Mouse (Mus musculus): ENCODE measurements at regions not wholly inside any gene's neighbourhood (a gene's known extent, or its start where the extent isn't known, plus 50 kb on each side); places are given as distances from the start of the nearest gene placed in this dataset.

DNA sequence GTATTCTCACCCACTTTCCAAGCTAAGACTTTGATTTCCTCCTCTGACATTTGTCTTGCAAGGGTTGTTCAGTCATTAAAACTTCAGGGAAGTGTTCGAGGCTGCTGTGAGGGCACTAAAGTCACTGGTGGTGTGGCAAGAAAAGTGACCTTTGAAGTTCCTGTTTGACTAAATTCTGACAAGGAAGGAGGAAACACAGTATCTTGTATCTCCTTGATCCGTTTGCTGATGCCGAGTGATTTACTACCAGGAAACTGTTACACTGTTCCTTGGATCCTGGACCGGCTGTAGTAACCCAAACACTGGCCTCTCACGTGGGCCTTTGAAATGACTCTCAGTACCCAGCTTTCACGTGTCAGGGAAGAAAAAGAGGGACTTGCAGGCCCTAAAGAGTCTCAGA is 53.5 kb upstream of the Ralgapa2 start:
- ATAC-seq (replicated peaks; ENCODE audit: insufficient number of reproducible peaks, low FRiP score, low TSS enrichment, poor library complexity, severe bottlenecking) = peak; percentile 31; the same call in 1 of the 2 replicates

DNA sequence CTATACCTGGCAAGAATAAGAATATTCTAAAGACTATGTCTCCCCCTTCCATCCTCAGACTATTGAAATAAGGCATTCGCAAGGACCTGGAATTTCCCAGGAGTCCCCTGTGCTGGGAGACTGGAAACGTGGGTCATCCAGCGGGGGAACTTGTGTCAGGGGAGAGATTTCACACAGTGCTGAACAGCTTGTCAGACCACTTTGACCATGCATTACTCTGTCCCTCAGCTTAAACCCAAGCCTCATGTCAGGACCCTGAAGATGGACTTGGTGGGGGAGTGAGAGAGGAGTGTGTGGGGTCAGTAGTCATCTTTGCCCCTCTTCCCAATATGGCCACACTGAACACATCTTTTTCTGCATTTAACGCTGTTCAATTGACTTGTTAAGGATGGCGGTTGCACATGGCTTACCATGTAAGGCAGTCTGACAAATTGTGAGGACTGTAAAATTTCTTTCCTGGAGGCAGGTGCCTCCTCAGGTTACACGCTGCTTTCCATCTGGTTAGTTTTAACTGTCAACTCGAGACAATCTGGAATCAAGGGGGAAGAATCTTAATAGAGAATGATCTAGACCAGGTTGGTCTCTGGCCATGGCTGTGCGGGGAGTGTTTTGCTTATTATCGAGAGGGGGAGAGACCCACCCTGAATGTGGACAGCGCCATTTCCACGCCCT is 56.2 kb upstream of the Ralgapa2 start:
- ATAC-seq (replicated peaks; ENCODE audit: insufficient number of reproducible peaks, low FRiP score, low TSS enrichment, poor library complexity, severe bottlenecking) = no peak

- ATAC-seq (replicated peaks; ENCODE audit: insufficient number of reproducible peaks, low FRiP score, low TSS enrichment, poor library complexity, severe bottlenecking) = no peak
Observed at GRCm38 (mm10) chr2:146571036-146571435, 58.9 kb upstream of the Ralgapa2 start.

- no peak for ATAC-seq (replicated peaks; ENCODE audit: insufficient number of reproducible peaks, low FRiP score, low TSS enrichment, poor library complexity, severe bottlenecking)
Observed at GRCm38 (mm10) chr2:146571857-146572256, 59.7 kb upstream of the Ralgapa2 start.

- no peak for ATAC-seq (replicated peaks; ENCODE audit: insufficient number of reproducible peaks, low FRiP score, low TSS enrichment, poor library complexity, severe bottlenecking)
Observed at GRCm38 (mm10) chr2:146575610-146576297, 63.6 kb upstream of the Ralgapa2 start.

DNA sequence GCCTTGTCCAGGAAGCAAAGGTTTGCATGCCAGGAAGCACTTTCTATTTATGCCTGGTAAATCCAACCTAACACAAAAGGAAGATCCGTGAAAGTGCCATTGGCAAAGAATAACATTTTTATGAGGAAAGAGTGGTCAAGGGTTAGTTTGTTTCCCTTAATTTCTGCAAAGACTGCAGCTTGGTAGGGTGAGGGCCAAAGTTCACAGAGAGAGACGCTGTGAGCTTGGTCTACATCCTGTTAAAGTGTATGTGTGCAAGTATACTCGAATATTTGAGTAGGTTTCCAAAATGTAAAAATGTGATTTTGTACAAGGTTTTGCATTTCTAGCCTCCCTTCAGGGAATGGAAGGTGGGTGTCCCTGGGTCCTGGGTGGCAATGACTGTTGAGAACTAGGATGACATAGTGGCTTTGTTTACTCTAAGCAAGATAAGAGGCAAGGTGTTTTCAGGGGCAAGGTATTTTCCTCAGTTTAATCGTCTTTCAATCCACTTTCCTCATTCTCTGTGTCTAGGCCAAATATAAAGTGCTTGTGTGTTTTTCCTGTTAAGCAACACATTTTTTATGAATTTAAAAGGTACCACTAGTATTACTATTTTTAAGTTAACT is 64.3 kb upstream of the Ralgapa2 start:
- ATAC-seq (replicated peaks; ENCODE audit: insufficient number of reproducible peaks, low FRiP score, low TSS enrichment, poor library complexity, severe bottlenecking) = no peak

DNA sequence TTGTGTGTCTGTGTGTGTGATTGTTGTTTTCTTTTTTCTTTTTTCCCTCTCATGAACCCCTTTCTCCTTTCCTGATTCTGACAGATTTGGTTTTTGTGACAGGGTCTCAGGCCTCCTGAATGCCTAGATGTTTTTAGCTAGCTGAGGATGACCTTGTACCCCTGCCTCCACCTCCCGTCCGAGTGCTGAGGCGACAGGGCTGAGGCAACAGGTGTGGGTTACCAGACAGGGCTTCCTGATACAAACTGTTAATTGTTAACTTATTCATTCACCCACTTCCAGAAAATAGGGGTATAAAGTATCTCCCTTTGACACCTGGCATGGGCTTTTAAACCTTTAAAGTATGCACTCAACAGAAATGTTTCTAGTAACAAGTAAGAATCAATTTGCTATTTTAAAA is 65.0 kb upstream of the Ralgapa2 start:
- ATAC-seq (replicated peaks; ENCODE audit: insufficient number of reproducible peaks, low FRiP score, low TSS enrichment, poor library complexity, severe bottlenecking) = no peak

DNA sequence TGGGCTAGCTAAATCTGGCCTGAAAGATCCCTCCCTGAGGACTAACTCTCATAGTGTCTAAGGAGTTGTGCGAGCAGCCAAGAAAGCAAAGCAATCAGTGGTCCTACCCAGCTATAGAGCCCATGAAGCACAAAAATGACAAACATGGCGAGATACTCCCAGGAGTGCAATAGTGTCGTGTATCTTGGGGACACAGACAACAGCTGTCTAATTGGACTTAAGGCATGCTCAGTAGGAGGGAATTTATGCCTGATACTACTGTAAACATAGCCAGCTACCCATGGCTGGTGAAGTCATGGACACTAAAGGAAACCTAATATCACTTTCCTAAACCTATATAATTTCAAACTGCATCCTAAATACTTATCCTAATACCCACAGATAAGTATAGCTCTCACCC is 69.1 kb upstream of the Ralgapa2 start:
- no peak for ATAC-seq (replicated peaks; ENCODE audit: insufficient number of reproducible peaks, low FRiP score, low TSS enrichment, poor library complexity, severe bottlenecking)

DNA sequence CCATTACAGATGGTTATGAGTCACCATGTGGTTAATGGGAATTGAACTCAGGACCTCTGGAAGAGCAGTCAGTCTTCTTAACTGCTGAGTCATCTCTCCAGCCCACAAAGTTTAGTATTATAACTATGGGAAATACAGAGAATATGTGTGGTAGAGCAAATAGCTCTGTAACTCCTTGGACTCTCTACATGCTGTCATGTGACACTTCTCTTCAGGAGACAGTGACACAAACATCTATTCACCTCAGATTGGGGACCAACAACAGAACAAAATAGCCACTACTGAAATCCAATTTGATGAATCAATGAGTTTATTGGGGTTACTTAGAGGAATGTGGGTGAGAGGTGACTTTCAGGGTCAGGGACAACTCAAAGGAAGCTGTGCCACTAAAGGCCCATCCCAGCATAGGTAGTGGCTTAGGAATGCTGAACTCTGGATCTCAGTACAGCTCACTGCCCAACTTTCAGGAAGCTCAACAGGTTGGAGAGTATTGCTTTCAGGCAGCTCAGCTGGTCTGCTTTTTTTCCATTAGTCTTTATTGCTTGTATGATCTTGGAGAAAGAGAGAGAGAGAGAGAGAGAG is 71.8 kb upstream of the Ralgapa2 start:
- ATAC-seq (replicated peaks; ENCODE audit: insufficient number of reproducible peaks, low FRiP score, low TSS enrichment, poor library complexity, severe bottlenecking) = no peak

DNA sequence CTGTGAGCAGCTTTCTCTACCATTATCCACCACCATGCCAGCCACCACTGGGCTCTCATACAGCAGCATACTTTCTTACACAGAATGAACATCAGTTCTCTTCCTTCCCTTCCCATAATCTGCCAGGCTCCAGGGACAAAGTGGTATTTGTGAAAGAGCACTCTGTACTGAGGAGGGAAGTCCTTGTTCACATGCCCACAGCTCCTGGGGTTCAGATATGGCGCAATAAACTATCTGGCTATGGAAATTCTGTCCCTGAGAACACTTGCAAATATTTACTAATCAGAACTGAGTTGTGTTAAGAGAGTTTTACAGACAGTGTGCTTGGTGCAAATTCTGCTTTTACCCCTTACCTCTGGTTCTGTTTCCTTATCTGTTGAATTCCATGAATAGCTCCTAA is 74.2 kb upstream of the Ralgapa2 start:
- no peak for ATAC-seq (replicated peaks; ENCODE audit: insufficient number of reproducible peaks, low FRiP score, low TSS enrichment, poor library complexity, severe bottlenecking)

- ATAC-seq (replicated peaks; ENCODE audit: insufficient number of reproducible peaks, low FRiP score, low TSS enrichment, poor library complexity, severe bottlenecking) = no peak
Observed at GRCm38 (mm10) chr2:146586981-146587380, 74.8 kb upstream of the Ralgapa2 start.

- ATAC-seq (replicated peaks; ENCODE audit: insufficient number of reproducible peaks, low FRiP score, low TSS enrichment, poor library complexity, severe bottlenecking) = no peak
Observed at GRCm38 (mm10) chr2:146589860-146590259, 77.7 kb upstream of the Ralgapa2 start.

GRCm38 (mm10) chr2:146593291-146593690 is 81.1 kb upstream of the Ralgapa2 start:
- no peak for ATAC-seq (replicated peaks; ENCODE audit: insufficient number of reproducible peaks, low FRiP score, low TSS enrichment, poor library complexity, severe bottlenecking)

DNA sequence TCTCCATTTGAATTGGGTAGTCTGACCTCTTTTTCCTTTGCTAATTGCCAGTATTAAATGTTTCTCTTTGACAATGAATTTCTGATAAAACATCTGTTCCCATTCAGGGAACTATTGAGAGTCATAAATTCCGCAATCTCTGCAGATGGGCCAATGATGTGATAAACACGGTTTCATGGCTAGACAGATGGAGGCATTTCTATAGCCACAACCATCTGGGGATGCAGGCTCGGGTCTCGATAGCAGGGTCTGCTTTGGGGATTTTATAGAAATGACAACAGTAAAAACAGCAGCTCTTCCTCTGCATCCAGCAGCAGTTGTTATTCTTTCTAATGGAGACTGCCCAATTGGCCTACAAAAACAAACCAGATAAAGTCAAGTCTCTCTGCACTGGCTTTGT is 82.1 kb upstream of the Ralgapa2 start:
- ATAC-seq (replicated peaks; ENCODE audit: insufficient number of reproducible peaks, low FRiP score, low TSS enrichment, poor library complexity, severe bottlenecking) = no peak

- ATAC-seq (replicated peaks; ENCODE audit: insufficient number of reproducible peaks, low FRiP score, low TSS enrichment, poor library complexity, severe bottlenecking) = no peak
Observed at GRCm38 (mm10) chr2:146595673-146596072, 83.5 kb upstream of the Ralgapa2 start.

DNA sequence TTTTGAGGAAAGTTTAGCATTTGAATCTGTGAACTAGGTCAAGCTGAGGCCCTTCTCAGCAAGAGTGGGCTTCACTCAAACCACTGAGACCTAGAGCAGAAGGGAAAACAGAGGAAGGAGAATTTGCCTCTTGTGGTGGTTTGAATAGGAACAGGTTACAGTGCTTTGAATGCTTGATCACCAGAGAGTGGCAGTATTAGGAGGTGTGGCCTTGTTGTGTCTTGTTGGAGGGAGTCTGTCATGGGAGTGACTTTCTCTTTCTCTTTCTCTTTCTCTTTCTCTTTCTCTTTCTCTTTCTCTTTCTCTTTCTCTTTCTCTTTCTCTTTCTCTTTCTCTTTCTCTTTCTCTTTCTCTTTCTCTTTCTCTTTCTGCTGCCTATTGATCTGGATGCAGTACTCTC is 94.0 kb upstream of the Ralgapa2 start:
- no peak for ATAC-seq (replicated peaks; ENCODE audit: insufficient number of reproducible peaks, low FRiP score, low TSS enrichment, poor library complexity, severe bottlenecking)

DNA sequence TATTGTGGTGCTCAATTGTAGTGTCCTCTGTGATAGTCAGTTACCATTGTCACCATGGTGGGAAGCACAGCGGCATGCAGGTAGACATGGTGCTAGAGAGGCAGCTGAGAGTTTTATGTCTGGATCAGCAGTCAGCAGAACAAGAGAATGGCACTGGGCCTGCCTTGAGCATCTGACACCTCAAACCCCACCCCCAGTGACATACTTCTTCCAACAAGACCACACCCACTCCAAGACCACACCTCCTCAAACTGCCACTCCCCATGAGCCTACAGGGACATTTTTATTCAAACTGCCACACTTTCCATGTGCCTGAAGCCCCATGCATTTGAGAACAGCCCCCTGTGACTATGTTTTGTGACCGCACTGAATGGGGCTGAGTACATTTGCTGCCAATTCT is 98.8 kb upstream of the Ralgapa2 start:
- no peak for ATAC-seq (replicated peaks; ENCODE audit: insufficient number of reproducible peaks, low FRiP score, low TSS enrichment, poor library complexity, severe bottlenecking)

- peak; percentile 67; the same call in 1 of the 2 replicates for ATAC-seq (replicated peaks; ENCODE audit: insufficient number of reproducible peaks, low FRiP score, low TSS enrichment, poor library complexity, severe bottlenecking)
Observed at GRCm38 (mm10) chr2:146611886-146612521, 99.9 kb upstream of the Ralgapa2 start.

DNA sequence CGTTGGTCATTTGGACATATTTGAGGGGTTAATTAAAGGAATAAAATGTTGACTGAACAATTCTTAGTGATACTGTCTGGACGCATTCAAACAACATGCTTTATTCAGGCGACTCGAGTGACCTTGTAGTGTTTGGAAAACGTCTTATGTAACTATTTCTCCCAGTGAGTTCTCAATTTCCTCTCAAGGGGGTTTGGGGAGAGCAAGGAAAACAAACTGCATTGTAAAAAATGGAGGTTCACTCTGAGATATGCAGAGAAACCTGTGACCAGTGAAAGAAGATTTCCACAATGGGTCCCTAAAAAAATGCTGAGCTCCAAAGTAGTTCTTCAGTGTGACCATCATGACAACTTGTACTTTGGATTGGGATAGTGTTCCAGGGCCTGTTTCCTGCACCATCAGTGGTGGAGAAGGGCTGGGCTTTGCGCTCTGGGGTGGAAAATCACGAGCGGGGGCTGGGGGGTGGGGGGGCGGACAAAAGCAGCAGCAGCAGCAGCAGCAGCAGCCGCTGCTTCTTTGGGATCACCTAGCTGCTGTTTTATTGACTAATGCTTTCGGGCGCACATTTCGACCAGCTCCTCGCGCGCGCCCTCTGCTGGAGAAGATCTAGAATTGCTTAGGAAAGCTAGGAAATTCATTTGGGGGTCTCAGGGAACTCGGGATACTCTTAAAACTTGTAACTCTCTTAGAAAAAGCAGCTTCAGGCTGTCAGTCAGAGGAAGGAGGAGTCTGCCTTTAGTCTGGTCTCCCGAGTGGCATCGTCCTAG is 100.6 kb upstream of the Ralgapa2 start:
- ATAC-seq (replicated peaks; ENCODE audit: insufficient number of reproducible peaks, low FRiP score, low TSS enrichment, poor library complexity, severe bottlenecking) = 0 out of 2 replicates have a peak, but pooled peaks have one; percentile 18
